Mouse (Mus musculus) adrenal gland, adult 18-20 months (tissue): ENCODE data around the gene Nkx2-1. TPM values are rescaled to one million over a fixed set of nuclear protein-coding genes. Genes with fewer than 3 reads are reported as not detected.
"Not testable (repeated sequence)": the region's sequence is repeated elsewhere in the genome, so short reads cannot be mapped to it uniquely, and the experiment has no call there.

Experiments used
- DNase-seq, 2 experiments: peaks; one replicate each; pipeline ENCODE4 v3.0.0; 2021 to 2022; ENCODE audit warnings: low spot score in 2 of 2
- long read RNA-seq, 2 experiments: library from polyadenylated mRNA; stranded (forward); transcript quantifications; one replicate each; pipeline ENCODE4 v2.0.0; 2021
- total RNA-seq, 2 experiments: library from RNA; stranded (reverse); gene quantifications; 1 replicate in 1 of 2; 2 replicates in 1 of 2; pipeline ENCODE4 v1.2.3; 2021

The Nkx2-1 gene
- total RNA-seq = not detected
- long read RNA-seq, experiment 1 = 0 reads
- long read RNA-seq, experiment 2 = 0 reads

- no peak for DNase-seq
Measured at GRCm38 (mm10) chr12:56536884-56537265, at the start of gene Nkx2-1. Gene Nkx2-1 (minus strand): TSS chr12:56536908.

DNA sequence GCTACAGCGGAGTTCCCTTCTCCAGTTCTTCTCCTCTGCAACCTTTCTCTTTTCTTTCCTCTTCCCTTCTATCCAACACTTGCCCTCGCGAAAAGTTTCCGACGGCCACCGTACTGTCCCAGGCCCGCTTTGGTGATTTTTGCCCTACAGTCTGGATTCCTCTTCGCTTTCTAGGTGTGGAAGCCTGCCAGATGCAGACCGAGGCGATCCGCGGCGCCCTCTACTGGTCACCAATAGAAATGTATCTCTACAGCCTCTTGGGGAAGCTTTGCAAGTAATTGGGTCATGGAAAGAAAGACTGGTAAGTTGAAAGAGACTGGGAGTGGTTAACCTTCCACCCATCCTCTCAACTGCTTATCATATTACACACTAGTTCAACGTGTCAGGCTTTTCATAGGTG lies 4.4 kb upstream of the Nkx2-1 start:
- DNase-seq = peak; percentile 72 to 78

DNA sequence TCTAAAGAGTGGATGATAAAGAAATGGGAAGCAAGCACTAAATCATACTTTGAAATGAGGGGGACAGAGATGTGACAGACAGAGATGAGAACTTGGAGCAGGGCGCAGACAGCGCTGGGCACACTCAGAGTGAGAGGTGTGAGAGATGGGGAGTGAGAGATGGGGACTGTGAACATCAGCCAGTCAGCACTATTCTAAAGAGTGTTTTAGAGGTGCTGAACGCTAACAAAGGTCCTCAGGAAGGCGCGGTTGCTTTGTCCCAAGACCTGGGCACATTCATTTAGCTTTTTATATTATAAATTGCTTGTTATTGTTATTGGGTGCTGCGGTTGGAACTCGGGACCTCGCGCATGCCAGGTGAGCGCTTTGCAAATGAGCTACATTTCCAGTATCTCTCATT lies 3.9 kb upstream of the Nkx2-1 start:
- DNase-seq = no peak

DNA sequence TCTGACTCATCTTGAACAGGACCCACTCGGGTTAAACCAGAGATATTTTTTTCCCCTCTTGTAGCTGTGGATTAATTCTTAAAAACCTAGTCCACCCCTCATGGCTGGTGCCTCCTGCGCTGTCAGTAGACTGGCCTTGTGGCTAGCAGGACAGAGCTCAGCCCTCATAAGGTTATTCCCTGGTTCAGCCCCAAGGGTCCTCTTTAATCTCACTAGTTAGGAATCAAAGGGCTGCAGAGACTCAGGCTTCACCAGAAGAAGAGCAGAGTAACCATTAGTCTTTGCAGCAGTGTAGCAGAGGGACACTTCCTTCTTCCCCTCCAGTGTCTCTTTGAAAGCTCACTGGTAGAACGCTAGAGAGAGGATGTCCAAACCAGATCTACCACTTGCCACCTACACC lies 1.9 kb upstream of the Nkx2-1 start:
- no peak for DNase-seq

- DNase-seq = no peak
Measured at GRCm38 (mm10) chr12:56537931-56538330, 1.2 kb upstream of the Nkx2-1 start.

DNA sequence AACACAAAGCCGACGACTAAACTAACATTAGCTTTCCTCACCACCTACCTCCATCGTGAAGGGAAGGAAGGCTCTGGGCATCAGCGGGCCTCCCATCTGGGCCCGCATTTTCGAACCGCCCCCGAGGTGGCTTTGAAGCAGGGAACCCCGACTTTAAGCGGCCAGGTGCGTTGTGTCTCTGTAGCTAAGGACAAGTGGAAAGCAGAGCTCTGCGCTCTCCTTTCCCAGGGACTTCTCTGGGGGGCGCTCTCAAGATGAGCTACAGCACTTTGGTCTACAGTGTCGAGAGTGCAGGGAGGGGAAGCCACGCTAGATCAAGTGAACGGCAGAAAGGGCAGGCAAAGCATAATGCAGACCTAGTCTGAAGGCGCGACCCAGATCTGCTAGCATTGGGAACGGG lies 634 bp upstream of the Nkx2-1 start:
- no peak for DNase-seq

- DNase-seq = no peak
Measured at GRCm38 (mm10) chr12:56536174-56536883, 379 bp downstream of the Nkx2-1 start.

GRCm38 (mm10) chr12:56535411-56536173 lies 1.1 kb downstream of the Nkx2-1 start:
- DNase-seq = no peak

GRCm38 (mm10) chr12:56534651-56535326 lies 1.9 kb downstream of the Nkx2-1 start:
- no peak for DNase-seq

DNA sequence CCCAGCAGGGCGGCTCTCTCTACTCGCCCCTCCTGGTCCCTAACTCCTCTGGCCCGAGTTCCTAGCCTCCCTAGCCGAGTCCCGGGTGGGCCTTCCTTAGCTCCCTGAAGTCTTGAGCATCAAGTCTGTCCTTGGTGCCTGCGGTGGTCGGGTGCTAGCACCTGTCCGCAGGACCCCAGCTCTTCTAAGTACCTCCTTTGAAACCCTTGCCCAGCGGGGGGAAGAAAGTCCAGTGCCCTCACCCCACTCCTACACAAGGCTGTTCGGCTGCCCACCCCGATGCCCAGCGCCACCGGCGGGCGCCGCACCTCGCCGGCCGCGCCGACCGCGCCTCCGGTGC lies 2.4 kb downstream of the Nkx2-1 start:
- no peak for DNase-seq

DNA sequence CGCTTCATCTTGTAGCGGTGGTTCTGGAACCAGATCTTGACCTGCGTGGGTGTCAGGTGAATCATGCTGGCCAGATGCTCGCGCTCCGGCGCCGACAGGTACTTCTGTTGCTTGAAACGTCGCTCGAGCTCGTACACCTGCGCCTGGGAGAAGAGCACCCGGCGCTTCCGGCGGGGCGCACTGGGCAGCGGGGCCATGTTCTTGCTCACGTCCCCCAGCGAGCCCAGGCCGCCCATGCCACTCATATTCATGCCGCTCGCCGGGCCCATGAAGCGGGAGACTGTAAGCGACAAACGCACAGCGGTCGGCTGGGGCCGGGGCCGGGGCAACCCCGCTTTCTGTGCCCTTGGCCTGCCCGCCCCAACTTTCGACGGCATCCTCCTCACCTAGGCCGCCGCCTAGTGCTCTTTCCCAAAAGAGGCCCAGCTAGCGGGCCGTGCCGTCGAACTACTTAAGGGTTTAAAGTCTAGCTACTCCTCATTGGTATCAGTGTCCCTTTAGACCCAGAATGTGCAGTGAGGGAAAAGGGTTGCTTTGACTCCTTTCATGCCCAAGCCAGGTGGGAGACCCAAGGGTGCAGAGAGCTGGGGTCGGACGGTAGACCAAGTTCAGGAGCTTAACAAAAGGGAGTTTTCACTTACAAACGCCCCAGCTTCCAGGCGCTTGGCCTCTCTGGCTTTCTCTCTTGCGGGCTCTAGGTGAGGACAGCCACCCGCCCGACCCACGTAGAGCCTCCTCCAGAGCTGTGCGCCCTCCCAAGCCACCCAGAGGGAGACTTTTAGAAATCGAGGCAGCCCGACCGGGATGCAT lies 3.0 kb downstream of the Nkx2-1 start:
- no peak for DNase-seq

DNA sequence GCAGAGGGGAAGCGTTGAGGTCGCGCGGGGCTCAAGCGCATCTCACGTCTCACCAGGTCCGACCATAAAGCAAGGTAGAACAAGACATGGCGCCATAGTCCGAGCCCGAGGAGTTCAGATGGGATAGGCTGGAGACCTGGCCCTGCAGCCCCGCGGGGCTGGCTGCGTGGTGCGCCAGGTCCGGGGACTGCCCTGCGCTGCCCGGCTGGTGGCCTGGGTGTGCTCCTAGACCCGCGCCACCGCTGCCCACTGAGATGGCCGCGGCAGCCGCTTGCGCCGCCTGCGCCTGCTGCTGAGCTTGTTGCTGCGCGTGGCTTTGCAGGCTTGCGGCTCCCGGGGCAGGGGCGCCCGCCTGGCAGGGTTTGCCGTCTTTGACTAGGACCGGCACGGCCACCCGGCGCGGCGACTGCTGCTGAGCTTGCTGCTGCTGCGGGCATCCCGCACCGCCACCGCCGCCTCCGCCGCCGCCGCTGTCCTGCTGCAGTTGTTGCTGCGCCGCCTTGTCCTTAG lies 3.7 kb downstream of the Nkx2-1 start:
- no peak for DNase-seq

DNA sequence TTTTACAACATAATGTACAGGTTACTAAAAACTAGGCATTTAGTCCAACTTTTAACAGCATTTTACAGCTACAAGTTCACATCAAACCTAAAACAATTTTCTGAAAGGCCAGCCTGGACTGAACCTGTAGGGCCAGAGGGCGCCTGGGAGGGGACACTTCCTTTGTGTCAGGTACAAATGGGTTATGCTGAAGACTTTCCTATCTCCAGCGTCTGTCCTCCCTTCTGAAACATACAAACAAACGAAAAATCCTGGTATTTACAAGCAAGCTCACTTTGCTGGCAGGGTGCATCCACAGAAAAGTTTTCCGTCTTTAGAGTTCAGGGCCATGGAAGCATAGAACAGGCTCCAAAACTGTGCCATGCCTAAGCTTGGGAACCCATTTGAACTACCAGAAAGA lies 4.6 kb downstream of the Nkx2-1 start:
- DNase-seq = no peak

DNA sequence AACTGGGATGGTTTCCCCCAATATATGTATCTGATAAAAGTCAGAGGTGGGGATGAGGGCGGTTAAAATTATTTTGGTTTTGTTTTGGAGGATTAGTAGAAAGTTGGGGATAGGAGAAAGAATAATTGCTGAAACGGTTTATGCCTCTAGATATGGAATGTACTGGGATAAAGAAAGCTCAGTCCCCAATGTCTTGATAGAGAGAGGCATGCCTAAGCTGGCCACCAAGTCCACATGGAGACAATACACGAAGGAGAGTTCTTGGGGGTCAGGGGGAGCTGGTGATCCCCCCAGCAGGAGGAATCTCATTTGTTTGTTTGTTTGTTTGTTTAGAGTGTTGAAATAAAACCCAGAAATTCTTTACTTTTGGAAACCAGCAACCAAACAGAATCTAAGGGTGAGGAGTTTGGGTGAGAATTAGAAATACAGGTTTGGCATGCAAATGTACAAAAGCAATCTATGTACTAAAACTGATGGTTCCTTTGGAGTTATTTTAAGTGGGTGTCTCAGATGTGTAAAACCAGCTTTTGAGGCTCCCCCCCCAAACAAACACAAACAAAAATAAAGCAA lies 5.6 kb downstream of the Nkx2-1 start:
- DNase-seq = no peak

DNA sequence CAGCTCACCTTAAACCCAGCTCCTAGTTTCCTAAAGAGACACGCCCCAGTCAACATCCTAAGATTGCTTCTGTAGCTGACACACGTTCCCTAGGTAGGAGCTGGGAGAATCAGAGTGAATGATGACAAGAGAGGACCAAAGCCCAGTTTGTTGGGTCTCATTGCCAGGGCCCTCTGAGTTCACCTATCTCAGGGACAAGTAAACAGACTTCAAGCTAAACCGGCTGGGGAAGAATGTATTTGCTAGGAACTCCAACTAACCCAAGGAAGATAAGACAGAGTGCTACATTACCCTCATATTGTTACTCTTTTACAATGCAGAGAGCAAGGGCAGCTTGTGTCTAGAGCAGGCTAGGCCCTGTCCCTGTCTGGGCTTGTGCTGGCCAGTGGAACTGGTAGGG lies 6.8 kb downstream of the Nkx2-1 start:
- no peak for DNase-seq

DNA sequence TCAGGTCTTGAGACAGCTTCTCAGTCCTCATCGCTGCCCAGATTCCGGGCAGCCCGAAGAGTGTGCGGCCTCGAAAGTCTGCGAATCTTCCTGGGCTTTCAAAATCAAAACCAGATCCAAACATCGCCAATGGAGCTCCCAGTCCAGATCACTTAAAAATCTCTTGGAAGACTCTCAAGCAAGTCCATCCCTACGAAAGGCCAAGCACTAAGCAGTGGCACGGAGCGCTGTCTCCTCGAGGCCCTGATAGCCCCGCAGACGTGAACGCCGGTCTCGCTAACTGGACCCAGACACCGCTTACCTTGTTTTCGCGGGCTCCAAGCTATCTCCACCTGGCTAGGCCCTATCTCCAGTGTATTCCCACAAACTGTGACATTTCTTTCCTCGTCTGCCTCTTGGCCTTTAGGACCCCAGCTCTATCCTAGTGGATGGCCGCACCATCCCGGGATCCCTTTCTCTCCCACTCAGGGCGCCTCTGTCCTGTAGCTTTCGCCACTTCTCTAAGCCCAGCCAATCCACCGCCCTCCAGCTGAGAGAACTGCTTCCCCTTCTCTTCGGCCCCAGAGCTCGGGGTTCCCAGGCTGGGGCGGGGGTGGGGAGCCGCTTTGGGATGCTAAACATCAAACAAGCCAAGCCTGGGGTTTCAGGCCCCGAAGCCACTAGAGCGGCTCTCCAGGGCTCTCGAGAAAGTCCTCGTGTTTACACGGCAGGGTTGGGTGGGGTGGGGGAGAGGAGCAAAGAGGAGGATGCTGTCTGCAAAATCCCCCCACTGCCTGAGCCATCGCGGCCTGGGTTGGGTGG lies 7.6 kb downstream of the Nkx2-1 start:
- no peak for DNase-seq

- no peak for DNase-seq
Measured at GRCm38 (mm10) chr12:56528034-56528570, 8.6 kb downstream of the Nkx2-1 start.

DNA sequence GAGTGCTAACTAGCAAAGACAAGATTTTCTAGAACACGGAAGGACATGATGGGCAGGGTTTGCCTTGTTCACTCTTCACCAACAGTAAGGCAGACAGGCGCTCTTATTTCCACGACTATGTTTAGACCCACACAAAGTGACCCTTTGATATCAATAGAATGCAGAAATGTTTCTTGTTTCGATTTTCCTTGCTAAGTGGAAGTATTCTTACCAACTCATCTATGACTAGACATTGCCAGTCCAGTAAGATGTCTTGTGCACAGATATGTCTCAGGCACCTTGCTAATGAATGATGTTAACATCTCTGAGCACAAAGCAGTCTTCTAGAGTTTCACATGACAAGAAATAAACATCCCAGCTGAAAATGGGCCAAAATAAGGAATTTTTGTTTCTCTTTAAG lies 9.6 kb downstream of the Nkx2-1 start:
- no peak for DNase-seq

GRCm38 (mm10) chr12:56525219-56525797 lies 11.4 kb downstream of the Nkx2-1 start:
- not testable (repeated sequence) for DNase-seq
